Mouse (Mus musculus) brain, embryonic 14.5 days (tissue): Measurements from ENCODE around the gene Wipi2.

Source experiments
- CTCF ChIP-seq: fragments of 200-500 bp; IDR thresholded peaks from 2 replicates; pipeline ENCODE4 v1.5.1; 2012; ENCODE audit warnings: inconsistent platforms, mild to moderate bottlenecking, moderate library complexity, borderline replicate concordance; ENCODE audit not compliant: insufficient read depth, insufficient read length; ENCODE audit errors: extremely low read depth
- POLR2A ChIP-seq: fragments of 200-500 bp; IDR thresholded peaks from 2 replicates; pipeline ENCODE4 v1.6.1; 2012; ENCODE audit warnings: mild to moderate bottlenecking, inconsistent platforms, borderline replicate concordance; ENCODE audit not compliant: poor library complexity, insufficient read depth, insufficient read length, severe bottlenecking; ENCODE audit errors: extremely low read depth

GRCm38 (mm10) chr5:142692971-142693737, 65.7 kb downstream of the Wipi2 start:
- TF ChIP-seq CTCF (no peak), POLR2A (no peak)
